Mouse (Mus musculus): ENCODE results near the gene Krcc1. TPM values are rescaled to one million over a fixed set of nuclear protein-coding genes. Genes with fewer than 3 reads are reported as not detected.

Gene Krcc1
- total and polyA plus RNA-seq, 2 experiments from 2014 or later, result 14.6 to 20.9 TPM

GRCm38 (mm10) chr6:71249615-71250014 is 21.9 kb upstream of the Krcc1 start:
- H3K4me2 ChIP-seq (ENCODE audit: low read depth), result no peak overlapping the region
- no peaks in the 10 kb centered on the region for H3K9me3 ChIP-seq (ENCODE audit: low read length)
- no peak for DNase-seq
- H3K36me3 ChIP-seq (ENCODE audit: insufficient read depth), result no peaks in the 10 kb centered on the region
- no peak for ATAC-seq
- no peak overlapping the region for H3K4me3 ChIP-seq (ENCODE audit: low read depth, low read length)
- no peak for TF ChIP-seq CTCF (IDR thresholded peaks at IDR 0.05; ENCODE audit: low read depth)
- 75% methylated on average over 3 of the region's 3 CpGs for WGBS
- no peaks in the 10 kb centered on the region for H3K27me3 ChIP-seq (ENCODE audit: insufficient read depth, low read length)
- H3K27ac ChIP-seq (ENCODE audit: low read depth, low read length), result no peak overlapping the region
- no peaks in the 10 kb centered on the region for H3K4me1 ChIP-seq (ENCODE audit: insufficient read depth)
- no peak overlapping the region for H3K9ac ChIP-seq

- no peak overlapping the region for H3K4me2 ChIP-seq (ENCODE audit: low read depth)
- TF ChIP-seq CTCF (IDR thresholded peaks at IDR 0.05; ENCODE audit: low read depth), result no peak
- no peak overlapping the region for H3K4me3 ChIP-seq (ENCODE audit: low read depth, low read length)
- H3K9ac ChIP-seq, result no peak overlapping the region
- H3K27me3 ChIP-seq (ENCODE audit: insufficient read depth, low read length), result no peaks in the 10 kb centered on the region
- 86% methylated on average over 8 of the region's 8 CpGs for WGBS
- no peak overlapping the region for H3K27ac ChIP-seq (ENCODE audit: low read depth, low read length)
- H3K9me3 ChIP-seq (ENCODE audit: low read length), result no peaks in the 10 kb centered on the region
- DNase-seq, result no peak
- ATAC-seq, result no peak
- no peaks in the 10 kb centered on the region for H3K36me3 ChIP-seq (ENCODE audit: insufficient read depth)
- no peaks in the 10 kb centered on the region for H3K4me1 ChIP-seq (ENCODE audit: insufficient read depth)
Observed at GRCm38 (mm10) chr6:71250951-71251350, 20.5 kb upstream of the Krcc1 start.

- WGBS, result 96% methylated on average over 6 of the region's 6 CpGs
- no peak overlapping the region for H3K4me3 ChIP-seq (ENCODE audit: low read depth, low read length)
- TF ChIP-seq CTCF (IDR thresholded peaks at IDR 0.05; ENCODE audit: low read depth), result no peak
Observed at GRCm38 (mm10) chr6:71254456-71254855, 17.0 kb upstream of the Krcc1 start.

GRCm38 (mm10) chr6:71256166-71256565 is 15.3 kb upstream of the Krcc1 start:
- no peak for DNase-seq
- WGBS, result 93% methylated on average over 10 of the region's 10 CpGs

More at GRCm38 (mm10) chr6:71254456-71254855, 17.0 kb upstream of the Krcc1 start:
- Histone ChIP-seq H3K9me3 (ENCODE audit: low read length) (no peaks in the 10 kb centered on the region), H3K27ac (ENCODE audit: low read depth, low read length) (no peak overlapping the region), H3K27me3 (ENCODE audit: insufficient read depth, low read length) (no peaks in the 10 kb centered on the region), H3K4me1 (ENCODE audit: insufficient read depth) (no peaks in the 10 kb centered on the region), H3K4me2 (ENCODE audit: low read depth) (no peak overlapping the region), H3K9ac (no peak overlapping the region), H3K36me3 (ENCODE audit: insufficient read depth) (no peaks in the 10 kb centered on the region)
- ATAC-seq (no peak), DNase-seq (no peak)

GRCm38 (mm10) chr6:71257375-71257774 is 14.1 kb upstream of the Krcc1 start:
- Histone ChIP-seq H3K4me1 (ENCODE audit: insufficient read depth) (no peaks in the 10 kb centered on the region), H3K9ac (no peak overlapping the region), H3K27me3 (ENCODE audit: insufficient read depth, low read length) (no peaks in the 10 kb centered on the region), H3K9me3 (ENCODE audit: low read length) (no peaks in the 10 kb centered on the region), H3K27ac (ENCODE audit: low read depth, low read length) (no peak overlapping the region), H3K4me2 (ENCODE audit: low read depth) (no peak overlapping the region), H3K4me3 (ENCODE audit: low read depth, low read length) (no peak overlapping the region), H3K36me3 (ENCODE audit: insufficient read depth) (no peaks in the 10 kb centered on the region)
- DNase-seq (no peak), ATAC-seq (0 out of 2 replicates have a peak, but pooled peaks have one; percentile 23)
- TF ChIP-seq CTCF (IDR thresholded peaks at IDR 0.05; ENCODE audit: low read depth), result no peak
- 24% methylated on average over 1 of the region's 1 CpGs for WGBS

More at GRCm38 (mm10) chr6:71256166-71256565, 15.3 kb upstream of the Krcc1 start:
- Histone ChIP-seq H3K9ac (no peak overlapping the region), H3K4me2 (ENCODE audit: low read depth) (no peak overlapping the region), H3K4me1 (ENCODE audit: insufficient read depth) (no peaks in the 10 kb centered on the region), H3K4me3 (ENCODE audit: low read depth, low read length) (no peak overlapping the region), H3K27me3 (ENCODE audit: insufficient read depth, low read length) (no peaks in the 10 kb centered on the region), H3K9me3 (ENCODE audit: low read length) (no peaks in the 10 kb centered on the region), H3K27ac (ENCODE audit: low read depth, low read length) (no peak overlapping the region), H3K36me3 (ENCODE audit: insufficient read depth) (no peaks in the 10 kb centered on the region)
- no peak for ATAC-seq
- TF ChIP-seq CTCF (IDR thresholded peaks at IDR 0.05; ENCODE audit: low read depth), result no peak

GRCm38 (mm10) chr6:71258562-71258961 is 12.9 kb upstream of the Krcc1 start:
- Histone ChIP-seq H3K36me3 (ENCODE audit: insufficient read depth) (no peaks in the 10 kb centered on the region), H3K4me1 (ENCODE audit: insufficient read depth) (no peaks in the 10 kb centered on the region), H3K27ac (ENCODE audit: low read depth, low read length) (no peak overlapping the region), H3K9me3 (ENCODE audit: low read length) (no peaks in the 10 kb centered on the region), H3K9ac (no peak overlapping the region), H3K27me3 (ENCODE audit: insufficient read depth, low read length) (no peaks in the 10 kb centered on the region), H3K4me2 (ENCODE audit: low read depth) (no peak overlapping the region), H3K4me3 (ENCODE audit: low read depth, low read length) (no peak overlapping the region)
- no peak for ATAC-seq
- TF ChIP-seq CTCF (IDR thresholded peaks at IDR 0.05; ENCODE audit: low read depth), result no peak
- no peak for DNase-seq
- WGBS, result 83% methylated on average over 2 of the region's 2 CpGs

- no peak for TF ChIP-seq CTCF (IDR thresholded peaks at IDR 0.05; ENCODE audit: low read depth)
- WGBS, result 89% methylated on average over 4 of the region's 4 CpGs
Observed at GRCm38 (mm10) chr6:71259166-71259565, 12.3 kb upstream of the Krcc1 start.

More at GRCm38 (mm10) chr6:71259166-71259565, 12.3 kb upstream of the Krcc1 start:
- ATAC-seq, result no peak
- H3K4me1 ChIP-seq (ENCODE audit: insufficient read depth), result no peaks in the 10 kb centered on the region
- H3K9ac ChIP-seq, result no peak overlapping the region
- H3K9me3 ChIP-seq (ENCODE audit: low read length), result no peaks in the 10 kb centered on the region
- H3K27me3 ChIP-seq (ENCODE audit: insufficient read depth, low read length), result no peaks in the 10 kb centered on the region
- no peaks in the 10 kb centered on the region for H3K36me3 ChIP-seq (ENCODE audit: insufficient read depth)
- H3K4me3 ChIP-seq (ENCODE audit: low read depth, low read length), result no peak overlapping the region
- H3K27ac ChIP-seq (ENCODE audit: low read depth, low read length), result no peak overlapping the region
- DNase-seq, result no peak
- H3K4me2 ChIP-seq (ENCODE audit: low read depth), result no peak overlapping the region

Measured in forebrain, postnatal 0 days (tissue).